Mouse (Mus musculus): ENCODE measurements around the gene Ttc21a.

- no peak for TF ChIP-seq CTCF (IDR thresholded peaks at IDR 0.05)
- TF ChIP-seq EP300 (IDR thresholded peaks at IDR 0.05) = no peak
These were observed 14.0 kb downstream of the Ttc21a start for GRCm38 (mm10) chr9:119951388-119951787.
